Mouse (Mus musculus) embryonic facial prominence, embryonic 11.5 days (tissue): ENCODE measurements at regions not wholly inside any gene's neighbourhood (a gene's known extent, or its start where the extent isn't known, plus 50 kb on each side); places are given as distances from the start of the nearest gene placed in this dataset.

Experiments
- ATAC-seq: fragments of 200-750 bp; cut with Nextera tagmentation; replicated peaks from 2 replicates; pipeline ENCODE4 v1.8.0; 2017; ENCODE audit warnings: low read depth; ENCODE audit not compliant: insufficient number of reproducible peaks, low FRiP score, low TSS enrichment
- DNase-seq: peaks from one replicate; pipeline ENCODE4 v3.0.0-alpha.2; 2015; ENCODE audit warnings: low spot score
- H3K27ac ChIP-seq: fragments of 300-500 bp; sonication (generic); replicated peaks from 2 replicates; pipeline ENCODE4 v1.5.1; 2014; ENCODE audit warnings: mild to moderate bottlenecking, low read depth, low read length, control low read depth
- H3K27me3 ChIP-seq: fragments of 300-500 bp; sonication (generic); 2 replicates; pipeline ENCODE4 v1.6.1; 2014; ENCODE audit warnings: mild to moderate bottlenecking, low read length, moderate library complexity, mixed read lengths; ENCODE audit not compliant: control insufficient read depth, insufficient read depth
- H3K36me3 ChIP-seq: fragments of 300-500 bp; sonication (generic); replicated peaks from 2 replicates; pipeline ENCODE4 v1.6.1; 2014; ENCODE audit warnings: low read depth, mild to moderate bottlenecking, low read length, moderate library complexity, mixed read lengths; ENCODE audit not compliant: control insufficient read depth, insufficient read depth
- H3K4me1 ChIP-seq: fragments of 300-500 bp; sonication (generic); 2 replicates; pipeline ENCODE4 v1.6.1; 2014; ENCODE audit warnings: low read length, mixed read lengths; ENCODE audit not compliant: control insufficient read depth, insufficient read depth
- H3K4me2 ChIP-seq: fragments of 300-500 bp; sonication (generic); 2 replicates; pipeline ENCODE4 v1.6.1; 2014; ENCODE audit warnings: low read depth, mild to moderate bottlenecking, control low read depth, low read length, moderate library complexity
- H3K4me3 ChIP-seq: fragments of 300-500 bp; sonication (generic); 2 replicates; pipeline ENCODE4 v1.5.1; 2014; ENCODE audit warnings: low read depth, low read length, control low read depth
- H3K9ac ChIP-seq: fragments of 300-500 bp; sonication (generic); replicated peaks from 2 replicates; pipeline ENCODE4 v1.6.1; 2014; ENCODE audit warnings: mild to moderate bottlenecking, control low read depth, low read length
- H3K9me3 ChIP-seq: fragments of 300-500 bp; sonication (generic); replicated peaks from 2 replicates; pipeline ENCODE4 v1.6.1; 2016; ENCODE audit warnings: mild to moderate bottlenecking, low read length, inconsistent platforms, mixed read lengths; ENCODE audit not compliant: control insufficient read depth
- WGBS: fragments of 180-500 bp; shearing (Covaris S2); extraction: QIAGEN DNeasy Blood & Tissue Kit; methylation state at CpG from one replicate; pipeline ENCODE4 v1.1.7; 2014; 5-methylcytosine and 5-hydroxymethylcytosine counted together

DNA sequence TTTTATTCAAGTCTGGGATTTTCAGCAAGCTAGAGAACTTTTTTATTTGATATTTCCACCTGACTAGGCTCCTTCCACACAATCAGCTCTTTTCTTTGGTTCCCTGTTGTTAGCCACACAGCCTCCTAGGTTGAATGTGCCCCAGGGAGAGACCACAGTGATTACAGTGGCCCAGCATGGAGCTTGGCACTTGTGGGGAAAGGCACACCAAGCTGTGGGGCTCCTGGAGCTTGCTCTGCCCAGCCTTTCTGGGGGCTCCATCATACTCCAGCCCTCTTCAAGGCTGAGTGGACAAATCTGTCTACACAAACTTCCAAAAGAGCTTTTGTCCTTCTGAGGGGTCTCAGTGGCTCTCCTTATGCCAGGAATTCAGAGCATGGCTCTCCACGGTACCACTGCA, 86.1 kb upstream of the Nox3 start:
- no peaks in the 10 kb centered on the region for H3K9me3 ChIP-seq
- DNase-seq (no peak), ATAC-seq (no peak)
- no peaks in the 10 kb centered on the region for H3K27me3 ChIP-seq
- H3K36me3 ChIP-seq = no peaks in the 10 kb centered on the region
- no peak overlapping the region for H3K4me2 ChIP-seq
- H3K27ac ChIP-seq = no peak overlapping the region
- H3K4me3 ChIP-seq = no peak overlapping the region
- no peaks in the 10 kb centered on the region for H3K4me1 ChIP-seq
- H3K9ac ChIP-seq = no peak overlapping the region
- 38% methylated on average over 1 of the region's 1 CpGs for WGBS

DNA sequence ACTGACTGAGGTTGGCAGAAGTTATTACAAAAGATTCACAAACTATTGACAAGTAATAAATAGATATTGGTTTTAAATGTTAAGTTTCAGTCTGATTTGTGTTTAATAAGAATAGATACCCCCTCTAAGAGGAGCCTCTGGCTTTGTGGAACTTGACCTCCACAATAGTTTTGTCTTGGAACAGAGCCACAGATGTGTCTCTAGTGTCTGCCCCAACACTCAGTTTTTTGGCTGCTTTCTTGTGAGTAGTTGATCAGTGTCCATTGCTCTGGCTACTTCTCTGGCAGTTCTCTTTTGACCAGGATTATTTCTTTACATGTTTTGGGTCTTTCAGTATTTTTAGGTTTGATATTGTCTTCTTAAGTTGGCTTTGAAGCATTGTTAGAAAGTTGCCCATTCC, 81.6 kb upstream of the Nox3 start:
- no peak overlapping the region for H3K27ac ChIP-seq
- no peak overlapping the region for H3K4me2 ChIP-seq
- no peaks in the 10 kb centered on the region for H3K9me3 ChIP-seq
- no peaks in the 10 kb centered on the region for H3K36me3 ChIP-seq
- H3K27me3 ChIP-seq = no peaks in the 10 kb centered on the region
- H3K4me1 ChIP-seq = no peaks in the 10 kb centered on the region
- no peak for DNase-seq
- no peak overlapping the region for H3K9ac ChIP-seq
- no peak overlapping the region for H3K4me3 ChIP-seq
- no peak for ATAC-seq

DNA sequence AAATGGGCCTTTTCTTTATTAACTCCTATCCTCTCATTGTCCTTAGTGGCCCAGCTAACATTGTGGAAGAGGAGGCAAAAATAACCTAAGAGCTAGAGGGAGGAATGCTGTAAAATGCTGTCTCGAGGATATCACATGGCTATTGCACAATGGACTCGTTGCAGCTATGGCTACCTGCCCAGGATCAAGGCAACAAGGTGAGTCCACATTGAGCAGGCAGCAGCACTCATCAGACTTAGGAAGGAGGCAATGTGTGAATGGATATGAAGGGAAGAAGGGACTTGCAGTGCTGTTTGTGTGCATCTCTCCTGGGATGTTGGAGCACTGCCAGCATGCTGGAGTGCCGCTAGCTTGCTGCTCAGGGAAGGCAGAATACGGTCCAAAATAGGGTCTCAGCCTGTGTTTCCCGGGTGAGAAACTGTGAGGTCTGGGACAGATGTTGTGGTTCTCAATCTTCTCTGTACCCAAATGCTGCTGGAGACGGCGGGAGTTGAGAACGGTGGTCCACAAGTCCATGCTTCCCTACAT, 51.8 kb upstream of the Nox3 start:
- Histone ChIP-seq H3K4me3 (no peak overlapping the region), H3K4me1 (no peaks in the 10 kb centered on the region), H3K9me3 (no peaks in the 10 kb centered on the region), H3K36me3 (no peaks in the 10 kb centered on the region), H3K27ac (no peak overlapping the region), H3K27me3 (no peaks in the 10 kb centered on the region), H3K4me2 (no peak overlapping the region), H3K9ac (no peak overlapping the region)
- no peak for DNase-seq
- WGBS = 82% methylated on average over 8 of the region's 8 CpGs
- no peak for ATAC-seq
